Mouse (Mus musculus) kidney, embryonic 16.5 days (tissue): Measurements from ENCODE around the gene Spsb3. TPM values are rescaled to one million over a fixed set of nuclear protein-coding genes. Genes with fewer than 3 reads are reported as not detected.

Experiments
- ATAC-seq: fragments of 200-750 bp; cut with Nextera tagmentation; 2 replicates; pipeline ENCODE4 v1.8.0; 2017; ENCODE audit warnings: moderate TSS enrichment; ENCODE audit not compliant: low FRiP score, low TSS enrichment
- H3K27ac ChIP-seq: fragments of 300-500 bp; sonication (generic); 2 replicates; pipeline ENCODE4 v1.5.1; 2014; ENCODE audit warnings: low read length
- H3K27me3 ChIP-seq: fragments of 300-500 bp; sonication (generic); 2 replicates; pipeline ENCODE4 v1.6.1; 2014; ENCODE audit warnings: low read length, control low read depth, mixed read lengths; ENCODE audit not compliant: insufficient read depth
- H3K36me3 ChIP-seq: fragments of 300-500 bp; sonication (generic); 2 replicates; pipeline ENCODE4 v1.6.1; 2014; ENCODE audit warnings: low read length, control low read depth, mixed read lengths; ENCODE audit not compliant: insufficient read depth
- H3K4me1 ChIP-seq: fragments of 300-500 bp; sonication (generic); 2 replicates; pipeline ENCODE4 v1.6.1; 2014; ENCODE audit warnings: low read length, control low read depth, mixed read lengths; ENCODE audit not compliant: insufficient read depth
- H3K4me2 ChIP-seq: fragments of 300-500 bp; sonication (generic); replicated peaks from 2 replicates; pipeline ENCODE4 v1.6.1; 2014; ENCODE audit warnings: low read depth, low read length
- H3K4me3 ChIP-seq: fragments of 300-500 bp; sonication (generic); 2 replicates; pipeline ENCODE4 v1.5.1; 2014; ENCODE audit warnings: mild to moderate bottlenecking, low read length
- H3K9ac ChIP-seq: fragments of 300-500 bp; sonication (generic); replicated peaks from 2 replicates; pipeline ENCODE4 v1.6.1; 2014; ENCODE audit warnings: low read length
- H3K9me3 ChIP-seq: fragments of 300-500 bp; sonication (generic); 2 replicates; pipeline ENCODE4 v1.6.1; 2016; ENCODE audit warnings: low read length, control low read depth
- WGBS: fragments of 180-500 bp; shearing (Covaris S2); extraction: QIAGEN DNeasy Blood & Tissue Kit; methylation state at CpG from one replicate; pipeline ENCODE4 v1.1.7; 2014; 5-methylcytosine and 5-hydroxymethylcytosine counted together
- polyA plus RNA-seq: library from polyadenylated mRNA; unstranded; fragments of >200 nt; fragmentation: Nextera tagmentation; extraction: Ambion mirVana; gene quantifications from 2 replicates; pipeline ENCODE4 v1.2.1, GENCODE M21; 2015

Spsb3 gene
- polyA plus RNA-seq, 1 experiment from 2014 or later, result 50.4 TPM

DNA sequence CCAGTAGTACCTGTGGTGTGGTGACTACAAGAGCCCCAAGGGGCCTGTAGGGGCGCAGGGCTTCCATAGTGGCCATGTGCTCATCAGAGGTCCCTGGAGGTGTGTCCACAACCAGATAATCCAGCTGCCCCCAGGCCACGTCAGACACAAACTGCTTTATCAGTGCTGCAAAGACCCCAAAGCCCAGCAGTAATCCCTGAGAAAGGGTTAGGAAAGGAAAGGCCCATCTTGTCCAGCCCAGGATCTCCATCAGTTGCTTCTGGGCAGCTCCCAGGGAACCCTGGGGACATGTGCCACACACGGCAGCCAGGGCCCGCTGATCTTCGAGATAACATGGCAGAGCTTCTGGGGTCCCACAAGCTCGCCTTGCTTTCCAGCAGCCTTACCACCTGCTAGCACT is 2.1 kb upstream of the Spsb3 start:
- H3K4me1 ChIP-seq, result peaks cover 17% of the 10 kb centered on the region
- no peaks in the 10 kb centered on the region for H3K27me3 ChIP-seq
- no peaks in the 10 kb centered on the region for H3K9me3 ChIP-seq
- WGBS, result 86% methylated on average over 6 of the region's 6 CpGs
- H3K4me2 ChIP-seq, result no peak overlapping the region
- no peak overlapping the region for H3K9ac ChIP-seq
- no peak overlapping the region for H3K4me3 ChIP-seq
- H3K27ac ChIP-seq, result no peak overlapping the region
- H3K36me3 ChIP-seq, result 0 out of 2 replicates have a peak, but pooled peaks cover 3% of the 10 kb centered on the region
- ATAC-seq, result no peak

DNA sequence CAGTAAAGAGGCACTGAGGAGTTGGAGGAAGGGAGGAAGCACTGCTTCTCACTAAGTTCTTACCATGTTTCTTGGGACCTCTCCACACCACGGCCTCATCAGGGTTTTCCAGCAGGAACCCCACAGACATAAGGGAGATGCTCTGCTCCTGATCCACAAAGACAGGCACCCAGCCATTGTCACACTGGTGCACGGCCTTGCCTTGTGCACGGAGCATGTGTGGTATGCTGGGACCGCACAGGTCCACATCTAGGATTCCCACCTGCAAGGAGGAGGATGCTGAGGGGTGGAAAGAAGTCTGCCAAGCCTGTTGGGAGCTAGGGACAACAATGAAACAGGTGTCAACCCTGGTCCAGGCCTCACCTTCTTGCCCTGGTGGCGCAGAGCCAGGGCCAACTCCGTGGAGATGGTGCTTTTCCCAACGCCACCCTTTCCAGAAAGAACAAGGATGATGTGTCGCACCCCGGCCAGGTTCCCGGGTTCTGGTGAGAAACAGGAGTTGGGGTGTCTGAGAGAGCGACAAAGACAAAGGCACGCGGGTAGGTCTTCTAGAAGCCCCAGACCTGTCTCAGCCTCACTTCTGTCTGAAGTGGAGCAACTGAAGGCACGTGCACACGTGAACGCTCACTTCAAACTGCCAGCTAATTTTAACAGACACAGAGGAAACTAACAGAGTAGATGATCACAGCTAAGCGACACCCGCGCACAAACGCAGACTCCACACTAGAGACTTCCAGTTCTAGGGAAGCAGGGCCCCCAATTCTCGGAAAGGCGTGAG is 898 bp upstream of the Spsb3 start:
- WGBS, result 25% methylated on average over 22 of the region's 22 CpGs
- Histone ChIP-seq H3K4me1 (peaks cover 17% of the 10 kb centered on the region), H3K4me2 (peak overlapping the region; percentile 64), H3K9me3 (no peaks in the 10 kb centered on the region), H3K27me3 (no peaks in the 10 kb centered on the region), H3K36me3 (peaks cover 8% of the 10 kb centered on the region; the same call in 1 of the 2 replicates), H3K4me3 (peak overlapping the region; percentile 84), H3K27ac (no peak overlapping the region), H3K9ac (peak overlapping the region; percentile 71)
- no peak for ATAC-seq

DNA sequence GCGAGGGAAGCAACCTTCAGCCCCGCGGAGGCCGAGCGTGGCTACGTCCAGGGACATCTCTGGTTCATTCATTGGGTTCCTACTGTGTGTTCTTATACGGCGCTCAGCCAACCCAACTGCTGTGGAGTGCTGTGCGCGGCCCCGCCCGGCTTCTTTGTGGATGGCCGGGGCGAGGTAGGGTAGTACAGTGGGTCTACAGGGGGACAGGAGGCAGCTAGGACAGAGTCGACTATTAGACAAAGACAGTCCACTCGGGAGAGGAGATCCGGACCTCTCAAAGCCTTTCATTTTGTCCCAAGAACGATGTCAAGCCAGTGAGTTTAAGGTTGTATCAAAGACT is 459 bp downstream of the Spsb3 start:
- peak overlapping the region; percentile 76; the same call in 1 of the 2 replicates for H3K27ac ChIP-seq
- peak; percentile 43 for ATAC-seq
- H3K4me3 ChIP-seq, result peak overlapping the region; percentile 84
- peaks cover 17% of the 10 kb centered on the region for H3K4me1 ChIP-seq
- no peaks in the 10 kb centered on the region for H3K27me3 ChIP-seq
- H3K9ac ChIP-seq, result peak overlapping the region; percentile 89
- H3K36me3 ChIP-seq, result peaks cover 19% of the 10 kb centered on the region
- H3K4me2 ChIP-seq, result peak overlapping the region; percentile 84
- WGBS, result 2% methylated on average over 18 of the region's 18 CpGs
- no peaks in the 10 kb centered on the region for H3K9me3 ChIP-seq

DNA sequence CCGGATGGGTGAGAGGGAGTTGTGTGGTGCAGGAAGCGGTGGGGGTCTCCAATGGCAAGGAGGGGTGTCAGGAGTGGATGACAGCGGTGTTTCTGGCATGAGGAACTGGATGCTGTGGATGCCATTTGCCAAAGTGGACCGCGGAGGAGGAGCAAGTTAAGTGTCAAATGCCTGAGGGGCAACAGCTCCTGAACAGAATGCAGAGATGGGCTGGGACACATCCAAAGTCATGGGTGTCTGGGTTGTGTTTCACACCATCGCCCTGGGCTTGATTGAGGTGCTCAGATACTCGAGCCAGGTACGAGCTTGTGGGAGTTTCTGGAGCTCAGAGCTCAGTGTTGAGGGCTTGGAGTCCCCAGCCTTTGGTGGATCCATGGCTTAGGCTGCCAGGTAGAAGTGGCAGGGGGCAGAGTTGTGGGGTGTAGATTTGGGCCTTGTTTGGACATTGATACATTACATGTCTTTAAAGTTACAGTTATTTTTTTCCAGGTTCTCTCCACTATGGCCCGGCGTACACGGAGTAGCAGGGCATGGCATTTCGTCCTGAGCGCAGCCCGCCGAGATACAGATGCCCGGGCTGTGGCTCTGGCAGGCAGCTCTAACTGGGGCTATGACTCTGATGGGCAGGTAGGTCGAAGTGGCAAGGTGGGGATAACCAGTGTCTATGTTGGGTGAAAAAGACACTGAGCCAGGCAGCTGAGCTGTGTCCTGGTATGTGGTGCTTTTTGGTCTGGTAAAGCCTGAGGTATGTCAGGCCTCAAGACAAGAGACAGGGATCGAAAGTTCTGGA is 1.0 kb downstream of the Spsb3 start:
- Histone ChIP-seq H3K9ac (peak overlapping the region; percentile 89), H3K4me3 (peak overlapping the region; percentile 84), H3K4me2 (peak overlapping the region; percentile 84), H3K27ac (no peak overlapping the region), H3K36me3 (peaks cover 25% of the 10 kb centered on the region), H3K27me3 (no peaks in the 10 kb centered on the region), H3K9me3 (no peaks in the 10 kb centered on the region), H3K4me1 (peaks cover 17% of the 10 kb centered on the region)
- no peak for ATAC-seq
- 58% methylated on average over 18 of the region's 18 CpGs for WGBS

DNA sequence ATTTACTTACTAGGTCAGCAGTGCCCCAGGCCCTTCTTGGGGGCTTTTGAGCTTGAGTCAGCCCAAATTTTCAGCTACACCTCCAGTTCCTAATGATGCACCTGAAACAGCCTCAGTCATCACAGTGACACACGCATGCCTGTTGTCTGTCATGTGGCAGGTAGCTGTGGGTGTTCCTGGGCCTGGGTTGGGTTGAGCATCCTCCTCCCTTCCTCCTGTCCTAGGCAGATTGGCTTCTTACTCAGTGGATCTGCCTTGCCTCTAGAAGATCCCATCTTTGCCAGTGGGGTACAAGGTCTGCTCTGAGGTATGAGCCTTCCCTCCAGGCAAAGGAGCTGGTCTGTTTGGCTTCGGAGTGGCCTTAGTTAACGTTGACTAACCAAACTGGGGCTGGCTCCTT is 2.4 kb downstream of the Spsb3 start:
- Histone ChIP-seq H3K36me3 (peaks cover 35% of the 10 kb centered on the region), H3K27me3 (no peaks in the 10 kb centered on the region), H3K27ac (no peak overlapping the region), H3K9ac (no peak overlapping the region), H3K4me3 (no peak overlapping the region), H3K4me2 (no peak overlapping the region), H3K9me3 (no peaks in the 10 kb centered on the region), H3K4me1 (peaks cover 20% of the 10 kb centered on the region)
- ATAC-seq, result no peak
- 90% methylated on average over 3 of the region's 3 CpGs for WGBS

DNA sequence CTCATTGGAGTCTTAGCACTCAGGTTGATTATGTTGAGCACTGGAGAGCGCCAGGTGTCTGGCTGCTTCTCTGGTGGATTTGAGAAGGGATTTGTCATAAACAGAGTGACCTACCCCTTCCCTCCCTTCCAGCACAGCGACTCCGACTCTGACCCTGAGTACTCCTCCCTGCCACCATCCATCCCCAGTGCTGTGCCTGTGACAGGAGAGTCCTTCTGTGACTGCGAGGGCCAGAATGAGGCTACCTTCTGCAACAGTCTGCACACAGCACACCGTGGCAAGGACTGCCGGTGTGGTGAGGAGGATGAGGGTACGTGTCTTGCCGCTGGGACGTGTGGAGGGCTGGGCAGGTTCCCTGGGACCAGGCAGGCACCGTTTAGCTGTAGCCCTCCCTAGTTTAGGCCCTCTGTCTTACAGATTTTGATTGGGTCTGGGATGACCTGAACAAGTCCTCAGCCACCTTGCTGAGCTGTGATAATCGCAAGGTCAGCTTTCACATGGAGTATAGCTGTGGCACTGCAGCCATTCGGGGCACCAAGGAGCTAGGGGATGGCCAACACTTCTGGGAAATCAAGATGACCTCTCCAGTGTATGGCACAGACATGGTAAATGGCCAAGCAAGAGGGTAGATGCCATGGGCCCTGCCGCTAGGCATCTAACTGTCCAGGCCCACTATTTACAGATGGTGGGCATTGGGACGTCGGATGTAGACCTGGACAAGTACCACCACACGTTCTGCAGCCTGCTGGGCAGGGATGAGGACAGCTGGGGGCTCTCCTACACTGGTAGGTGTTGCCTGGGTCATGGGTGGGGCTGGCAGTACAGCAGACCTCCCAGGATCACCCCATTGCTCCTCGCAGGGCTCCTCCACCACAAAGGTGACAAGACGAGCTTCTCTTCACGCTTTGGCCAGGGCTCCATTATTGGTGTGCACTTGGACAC is 4.0 kb downstream of the Spsb3 start:
- Histone ChIP-seq H3K27me3 (no peaks in the 10 kb centered on the region), H3K9me3 (no peaks in the 10 kb centered on the region), H3K9ac (no peak overlapping the region), H3K4me2 (no peak overlapping the region), H3K4me3 (no peak overlapping the region), H3K4me1 (peaks cover 22% of the 10 kb centered on the region), H3K27ac (no peak overlapping the region), H3K36me3 (peaks cover 35% of the 10 kb centered on the region)
- no peak for ATAC-seq
- WGBS, result 88% methylated on average over 19 of the region's 19 CpGs

DNA sequence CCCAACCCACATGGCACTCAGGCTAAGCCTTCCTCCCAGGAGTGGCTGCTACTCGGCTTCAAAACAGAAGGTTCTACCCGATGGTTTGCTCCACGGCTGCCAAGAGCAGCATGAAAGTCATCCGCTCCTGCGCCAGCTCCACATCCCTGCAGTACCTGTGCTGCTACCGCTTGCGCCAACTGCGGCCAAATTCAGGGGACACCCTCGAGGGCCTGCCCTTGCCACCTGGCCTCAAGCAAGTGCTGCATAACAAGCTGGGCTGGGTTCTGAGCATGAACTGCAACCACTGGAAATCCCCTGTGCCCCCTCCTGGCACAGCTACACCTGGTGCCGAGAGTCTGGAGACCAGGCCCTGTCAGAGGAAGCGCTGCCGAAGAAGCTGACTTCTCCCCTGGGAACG is 4.9 kb downstream of the Spsb3 start:
- H3K4me2 ChIP-seq, result no peak overlapping the region
- no peak for ATAC-seq
- H3K36me3 ChIP-seq, result peaks cover 35% of the 10 kb centered on the region
- no peaks in the 10 kb centered on the region for H3K9me3 ChIP-seq
- H3K4me3 ChIP-seq, result no peak overlapping the region
- H3K4me1 ChIP-seq, result peaks cover 27% of the 10 kb centered on the region
- H3K9ac ChIP-seq, result no peak overlapping the region
- H3K27me3 ChIP-seq, result no peaks in the 10 kb centered on the region
- WGBS, result 89% methylated on average over 13 of the region's 13 CpGs
- H3K27ac ChIP-seq, result no peak overlapping the region

DNA sequence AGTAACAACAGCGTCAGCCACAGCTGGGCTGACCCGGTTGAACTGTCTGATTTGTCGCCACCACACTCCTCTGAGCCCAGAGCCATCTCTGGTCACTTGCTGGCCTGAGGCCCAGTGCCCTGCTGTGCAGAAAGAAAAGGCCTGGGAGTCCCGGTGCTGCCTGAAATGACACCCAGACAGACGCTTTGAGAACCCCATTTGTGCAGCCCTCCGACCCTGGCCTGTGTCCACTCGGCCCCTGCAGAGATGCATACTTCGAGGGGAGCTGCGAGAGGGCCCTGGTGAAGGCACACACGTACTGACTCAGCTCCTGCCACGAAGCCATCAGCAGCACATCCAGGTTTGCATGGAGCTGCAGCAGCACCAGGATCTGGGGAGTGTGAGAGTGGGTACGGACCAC is 6.3 kb downstream of the Spsb3 start:
- WGBS, result 94% methylated on average over 12 of the region's 12 CpGs
- H3K27ac ChIP-seq, result no peak overlapping the region
- H3K9ac ChIP-seq, result no peak overlapping the region
- H3K4me1 ChIP-seq, result peaks cover 30% of the 10 kb centered on the region
- H3K36me3 ChIP-seq, result peaks cover 37% of the 10 kb centered on the region
- H3K9me3 ChIP-seq, result no peaks in the 10 kb centered on the region
- ATAC-seq, result no peak
- no peak overlapping the region for H3K4me2 ChIP-seq
- no peaks in the 10 kb centered on the region for H3K27me3 ChIP-seq
- no peak overlapping the region for H3K4me3 ChIP-seq

DNA sequence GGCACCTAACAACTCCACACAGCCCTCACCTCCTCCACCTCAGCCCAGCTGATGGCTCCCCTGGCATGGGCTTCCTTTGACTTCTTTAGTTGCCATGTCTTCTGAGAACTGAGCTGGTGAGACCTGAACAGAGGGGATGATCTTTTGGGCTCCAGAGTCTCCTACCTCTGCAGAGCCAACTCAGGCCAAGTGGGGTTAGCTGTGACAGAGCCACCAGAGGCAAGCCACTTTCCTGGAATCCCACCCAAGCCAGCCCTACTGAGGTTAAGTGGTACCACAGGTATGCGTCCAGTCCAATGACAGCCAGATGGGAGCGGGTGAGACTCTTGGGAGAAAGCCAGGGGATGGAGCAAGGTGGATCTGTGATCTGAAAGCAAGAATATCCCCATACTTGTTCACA is 6.8 kb downstream of the Spsb3 start:
- peaks cover 42% of the 10 kb centered on the region for H3K36me3 ChIP-seq
- WGBS, result 97% methylated on average over 2 of the region's 2 CpGs
- H3K4me2 ChIP-seq, result no peak overlapping the region
- no peak overlapping the region for H3K4me3 ChIP-seq
- H3K27me3 ChIP-seq, result no peaks in the 10 kb centered on the region
- H3K4me1 ChIP-seq, result peaks cover 30% of the 10 kb centered on the region
- no peaks in the 10 kb centered on the region for H3K9me3 ChIP-seq
- no peak overlapping the region for H3K27ac ChIP-seq
- ATAC-seq, result no peak
- no peak overlapping the region for H3K9ac ChIP-seq
